Mouse (Mus musculus): ENCODE measurements at regions not wholly inside any gene's neighbourhood (a gene's known extent, or its start where the extent isn't known, plus 50 kb on each side); places are given as distances from the start of the nearest gene placed in this dataset.

- TF ChIP-seq POLR2A (IDR thresholded peaks at IDR 0.05; ENCODE audit: low read depth, low read length) (no peak), CTCF (IDR thresholded peaks at IDR 0.05; ENCODE audit: extremely low read depth, insufficient read depth, insufficient read length, insufficient replicate concordance) (no peak)
These were observed 213.2 kb upstream of the P2ry1 start for GRCm38 (mm10) chr3:60789441-60789840.
